Mouse (Mus musculus) neural tube, embryonic 10.5 days (tissue): ENCODE results near the gene Serpina12.

ENCODE experiments used
- DNase-seq: peaks from one replicate; pipeline ENCODE4 v3.0.0-alpha.2; 2017; ENCODE audit warnings: low spot score; ENCODE audit errors: extremely low spot score

The Serpina12 gene

GRCm38 (mm10) chr12:104004689-104005088, 39.6 kb downstream of the Serpina12 start:
- DNase-seq = no peak

DNA sequence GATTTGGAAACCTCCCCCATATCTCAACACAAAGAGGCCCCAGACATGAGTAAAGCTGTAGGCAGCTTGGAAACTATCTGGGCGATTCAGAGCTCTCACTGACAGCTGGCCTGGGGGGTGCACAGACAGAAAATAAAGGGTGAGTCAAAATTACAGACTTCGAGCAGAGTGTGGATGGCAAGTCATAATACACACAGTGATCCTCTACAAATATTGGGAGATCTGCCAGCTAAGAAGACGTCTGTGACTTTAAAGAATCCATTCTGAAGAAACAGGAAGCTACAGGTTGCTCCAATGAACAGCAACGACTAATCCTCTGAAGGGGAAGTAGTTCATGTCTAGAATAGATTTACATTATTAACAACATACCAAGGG, 41.0 kb downstream of the Serpina12 start:
- no peak for DNase-seq

GRCm38 (mm10) chr12:104002569-104003237, 41.5 kb downstream of the Serpina12 start:
- no peak for DNase-seq

GRCm38 (mm10) chr12:104000594-104000993, 43.6 kb downstream of the Serpina12 start:
- DNase-seq = no peak

- no peak for DNase-seq
Measured at GRCm38 (mm10) chr12:103999611-104000010, 44.6 kb downstream of the Serpina12 start.

- DNase-seq = no peak
Measured at GRCm38 (mm10) chr12:103996513-103996912, 47.7 kb downstream of the Serpina12 start.

GRCm38 (mm10) chr12:103995292-103996072, 48.8 kb downstream of the Serpina12 start:
- peak; percentile 60 for DNase-seq

DNA sequence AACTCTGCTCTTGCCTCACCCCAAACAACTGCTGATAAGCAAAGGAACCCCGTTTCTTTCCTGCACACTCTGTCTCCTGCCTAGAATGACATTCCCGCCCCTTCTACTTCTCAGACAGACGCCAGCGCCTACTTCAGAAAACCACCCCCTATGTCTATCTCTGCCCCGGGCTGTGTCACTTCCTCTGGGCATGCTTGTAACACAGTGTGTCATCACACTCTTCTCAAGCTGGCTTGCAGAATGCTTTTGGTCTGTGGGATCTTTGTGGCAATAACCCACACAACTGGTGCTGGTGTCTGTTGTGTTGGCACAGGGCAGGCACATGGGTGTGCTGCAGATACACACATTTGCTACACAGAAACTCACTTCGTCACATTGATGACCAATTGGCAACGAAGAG, 51.3 kb downstream of the Serpina12 start:
- DNase-seq = no peak

GRCm38 (mm10) chr12:103989857-103990256, 54.4 kb downstream of the Serpina12 start, which contains the start of gene Serpina11:
TSS of gene Serpina11 (minus strand) at chr12:103989957.
- DNase-seq = no peak

- no peak for DNase-seq
Measured at GRCm38 (mm10) chr12:103989514-103989767, 54.8 kb downstream of the Serpina12 start.

GRCm38 (mm10) chr12:103988754-103989513, 55.3 kb downstream of the Serpina12 start:
- DNase-seq = no peak

DNA sequence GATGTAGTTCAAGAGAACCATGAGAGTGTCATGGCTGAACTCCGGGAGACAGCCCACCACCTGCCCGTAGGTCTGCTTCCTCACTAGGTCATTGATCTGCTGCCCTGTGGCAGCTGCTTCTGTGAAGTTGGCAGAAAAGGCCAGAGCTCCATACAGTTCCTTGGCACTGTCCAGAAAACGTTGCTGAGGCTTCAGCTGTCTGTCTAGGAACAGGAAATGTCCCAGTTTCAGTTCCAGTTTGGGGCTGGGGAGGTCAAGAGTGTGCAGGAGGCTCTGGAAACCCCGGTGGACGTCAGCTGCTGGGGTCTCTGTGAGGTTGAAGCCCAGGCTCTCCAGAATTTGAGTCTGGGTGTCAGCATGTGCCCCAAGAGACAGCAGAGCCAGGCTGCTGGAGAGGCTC, 58.4 kb downstream of the Serpina12 start:
- DNase-seq = no peak

DNA sequence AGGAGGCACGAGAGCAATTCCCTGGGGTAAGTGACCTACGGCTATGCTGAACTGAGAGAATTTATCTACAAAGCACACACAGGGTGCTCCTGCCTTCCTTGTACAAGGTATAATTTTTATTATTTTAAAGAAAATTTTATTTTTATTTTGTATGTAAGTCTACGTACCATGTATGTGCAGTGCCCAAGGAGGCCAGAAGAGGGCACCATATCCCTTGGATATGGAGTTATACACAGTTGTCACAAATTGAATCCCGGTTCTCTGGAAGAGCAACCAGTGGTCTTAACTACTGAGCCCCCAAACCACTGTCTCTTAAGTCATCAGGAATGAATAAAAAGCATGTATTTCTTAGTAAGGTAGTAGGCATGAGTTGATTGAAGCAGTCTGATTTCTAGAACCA, 59.3 kb downstream of the Serpina12 start:
- DNase-seq = peak; percentile 43

- DNase-seq = no peak
Measured at GRCm38 (mm10) chr12:103981646-103982360, 62.4 kb downstream of the Serpina12 start.
